Mouse (Mus musculus): Measurements from ENCODE around the gene Tex33. TPM values are rescaled to one million over a fixed set of nuclear protein-coding genes. Genes with fewer than 3 reads are reported as not detected.

Tex33 gene
- polyA plus RNA-seq, 1 experiment from 2014 or later, result not detected

GRCm38 (mm10) chr15:78435681-78436080, 40.0 kb upstream of the Tex33 start:
- WGBS, result 87% methylated on average over 11 of the region's 11 CpGs
- Histone ChIP-seq H3K27me3 (ENCODE audit: control insufficient read depth, insufficient read depth, low read length) (0 out of 2 replicates have a peak, but pooled peaks cover 3% of the 10 kb centered on the region), H3K9ac (ENCODE audit: low read length) (no peak overlapping the region), H3K4me2 (ENCODE audit: low read depth, low read length) (no peak overlapping the region), H3K9me3 (replicated peaks; ENCODE audit: control insufficient read depth, low read length) (no peaks in the 10 kb centered on the region), H3K27ac (ENCODE audit: low read length) (no peak overlapping the region), H3K4me1 (ENCODE audit: control insufficient read depth, insufficient read depth, low read length) (peaks cover 24% of the 10 kb centered on the region), H3K4me3 (ENCODE audit: low read length) (no peak overlapping the region), H3K36me3 (ENCODE audit: control insufficient read depth, insufficient read depth) (no peaks in the 10 kb centered on the region)
- ATAC-seq (replicated peaks; ENCODE audit: extremely low read depth, insufficient read depth, low FRiP score), result no peak

GRCm38 (mm10) chr15:78434896-78435520, 39.3 kb upstream of the Tex33 start:
- 0 out of 2 replicates have a peak, but pooled peaks cover 3% of the 10 kb centered on the region for H3K27me3 ChIP-seq (ENCODE audit: control insufficient read depth, insufficient read depth, low read length)
- no peaks in the 10 kb centered on the region for H3K9me3 ChIP-seq (replicated peaks; ENCODE audit: control insufficient read depth, low read length)
- no peak overlapping the region for H3K4me3 ChIP-seq (ENCODE audit: low read length)
- peaks cover 24% of the 10 kb centered on the region for H3K4me1 ChIP-seq (ENCODE audit: control insufficient read depth, insufficient read depth, low read length)
- 44% methylated on average over 6 of the region's 6 CpGs for whole genome bisulfite sequencing
- no peak for ATAC-seq (replicated peaks; ENCODE audit: extremely low read depth, insufficient read depth, low FRiP score)
- no peak overlapping the region for H3K27ac ChIP-seq (ENCODE audit: low read length)
- no peaks in the 10 kb centered on the region; the same call in 1 of the 2 replicates for H3K36me3 ChIP-seq (ENCODE audit: control insufficient read depth, insufficient read depth)
- no peak overlapping the region for H3K4me2 ChIP-seq (ENCODE audit: low read depth, low read length)
- H3K9ac ChIP-seq (ENCODE audit: low read length), result no peak overlapping the region

DNA sequence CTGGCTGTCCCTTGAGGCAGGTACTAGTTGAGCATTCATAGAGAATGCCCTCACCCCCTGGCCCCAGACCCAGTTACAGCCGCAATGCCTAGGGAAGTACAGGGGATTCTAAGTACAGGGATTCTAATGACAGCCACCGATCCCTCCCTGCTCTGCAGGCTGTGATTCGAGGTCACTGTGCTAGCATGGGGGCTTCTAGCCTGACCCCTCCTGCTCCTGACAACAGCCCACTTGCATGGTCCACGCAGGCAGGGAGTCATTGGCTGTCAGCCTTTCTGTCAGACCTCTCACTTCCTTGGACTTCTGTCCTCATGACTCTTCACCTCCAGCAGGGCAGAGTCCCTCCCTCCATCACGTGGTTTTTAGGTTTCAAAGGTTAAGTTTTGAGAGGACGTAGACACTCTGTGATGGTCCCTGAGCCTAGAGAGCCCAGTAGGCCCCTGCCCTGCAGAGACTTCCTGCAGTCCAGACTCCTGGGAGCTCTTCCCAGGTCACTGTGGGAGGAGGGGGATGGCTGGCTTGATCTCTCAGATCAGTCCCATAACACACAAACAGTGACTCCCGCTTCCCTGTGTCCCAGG, 35.9 kb upstream of the Tex33 start:
- no peak for ATAC-seq (replicated peaks; ENCODE audit: extremely low read depth, insufficient read depth, low FRiP score)
- Histone ChIP-seq H3K27me3 (ENCODE audit: control insufficient read depth, insufficient read depth, low read length) (0 out of 2 replicates have a peak, but pooled peaks cover 3% of the 10 kb centered on the region), H3K9me3 (replicated peaks; ENCODE audit: control insufficient read depth, low read length) (no peaks in the 10 kb centered on the region), H3K4me1 (ENCODE audit: control insufficient read depth, insufficient read depth, low read length) (peaks cover 10% of the 10 kb centered on the region), H3K9ac (ENCODE audit: low read length) (no peak overlapping the region), H3K4me3 (ENCODE audit: low read length) (no peak overlapping the region), H3K36me3 (ENCODE audit: control insufficient read depth, insufficient read depth) (no peaks in the 10 kb centered on the region; the same call in 1 of the 2 replicates), H3K27ac (ENCODE audit: low read length) (no peak overlapping the region), H3K4me2 (ENCODE audit: low read depth, low read length) (no peak overlapping the region)
- 80% methylated on average over 7 of the region's 7 CpGs for WGBS

- 0 out of 2 replicates have a peak overlapping the region, but pooled peaks have one; percentile 56 for H3K27ac ChIP-seq (ENCODE audit: low read length)
Measured at GRCm38 (mm10) chr15:78430874-78431273, 35.2 kb upstream of the Tex33 start.

DNA sequence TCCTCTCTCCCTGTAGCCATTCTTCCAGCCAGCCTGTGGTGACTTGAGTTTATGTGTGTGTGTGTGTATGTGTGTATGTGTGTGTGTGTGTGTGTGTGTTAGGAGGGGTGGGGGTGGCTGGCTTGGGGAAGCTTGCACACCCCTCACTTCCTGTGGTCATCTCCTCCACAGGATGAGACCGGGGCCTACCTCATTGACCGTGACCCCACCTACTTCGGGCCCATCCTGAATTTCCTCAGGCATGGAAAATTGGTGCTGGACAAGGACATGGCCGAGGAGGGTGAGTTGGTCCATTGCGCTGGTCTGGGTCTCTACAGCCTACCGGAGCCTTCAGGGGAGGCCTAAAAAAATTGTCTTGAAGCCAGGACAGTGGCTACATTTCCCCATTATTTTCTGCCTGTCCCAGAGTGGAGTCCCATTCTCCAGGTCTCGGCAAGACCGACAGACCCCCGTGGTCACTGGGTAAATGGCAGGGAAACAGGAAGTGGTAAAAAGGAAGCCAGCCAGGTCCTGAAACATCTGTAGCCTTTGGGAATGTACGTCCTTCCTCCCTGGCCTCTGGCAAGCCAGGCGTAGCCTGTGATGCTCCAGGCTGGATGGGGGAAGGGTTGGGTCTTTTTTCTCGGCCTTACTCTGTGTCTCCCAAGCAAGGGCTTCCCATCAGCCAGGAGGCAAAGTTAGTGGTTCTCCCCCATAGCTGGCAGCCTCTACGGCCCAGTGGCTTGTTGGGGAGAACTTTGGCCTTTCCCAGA, 34.3 kb upstream of the Tex33 start:
- H3K9ac ChIP-seq (ENCODE audit: low read length), result no peak overlapping the region

More at GRCm38 (mm10) chr15:78430874-78431273, 35.2 kb upstream of the Tex33 start:
- Histone ChIP-seq H3K36me3 (ENCODE audit: control insufficient read depth, insufficient read depth) (no peaks in the 10 kb centered on the region; the same call in 1 of the 2 replicates), H3K4me3 (ENCODE audit: low read length) (no peak overlapping the region), H3K9ac (ENCODE audit: low read length) (no peak overlapping the region), H3K9me3 (replicated peaks; ENCODE audit: control insufficient read depth, low read length) (no peaks in the 10 kb centered on the region), H3K27me3 (ENCODE audit: control insufficient read depth, insufficient read depth, low read length) (no peaks in the 10 kb centered on the region), H3K4me1 (ENCODE audit: control insufficient read depth, insufficient read depth, low read length) (peaks cover 10% of the 10 kb centered on the region), H3K4me2 (ENCODE audit: low read depth, low read length) (no peak overlapping the region)
- WGBS, result 81% methylated on average over 10 of the region's 10 CpGs
- no peak for ATAC-seq (replicated peaks; ENCODE audit: extremely low read depth, insufficient read depth, low FRiP score)

GRCm38 (mm10) chr15:78429139-78429459, 33.4 kb upstream of the Tex33 start:
- no peaks in the 10 kb centered on the region for H3K9me3 ChIP-seq (replicated peaks; ENCODE audit: control insufficient read depth, low read length)
- no peak; the same call in 1 of the 2 replicates for ATAC-seq (replicated peaks; ENCODE audit: extremely low read depth, insufficient read depth, low FRiP score)
- peaks cover 7% of the 10 kb centered on the region; the same call in 1 of the 2 replicates for H3K4me1 ChIP-seq (ENCODE audit: control insufficient read depth, insufficient read depth, low read length)
- H3K36me3 ChIP-seq (ENCODE audit: control insufficient read depth, insufficient read depth), result no peaks in the 10 kb centered on the region; the same call in 1 of the 2 replicates
- no peaks in the 10 kb centered on the region for H3K27me3 ChIP-seq (ENCODE audit: control insufficient read depth, insufficient read depth, low read length)
- 28% methylated on average over 3 of the region's 3 CpGs for WGBS
- peak overlapping the region; percentile 66 for H3K4me3 ChIP-seq (ENCODE audit: low read length)
- H3K4me2 ChIP-seq (ENCODE audit: low read depth, low read length), result peak overlapping the region; percentile 83
- H3K9ac ChIP-seq (ENCODE audit: low read length), result peak overlapping the region; percentile 70
- H3K27ac ChIP-seq (ENCODE audit: low read length), result peak overlapping the region; percentile 65

More for the DNA sequence above, 34.3 kb upstream of the Tex33 start:
- H3K36me3 ChIP-seq (ENCODE audit: control insufficient read depth, insufficient read depth), result no peaks in the 10 kb centered on the region; the same call in 1 of the 2 replicates
- H3K4me3 ChIP-seq (ENCODE audit: low read length), result peak overlapping the region; percentile 66; the same call in 1 of the 2 replicates
- H3K27me3 ChIP-seq (ENCODE audit: control insufficient read depth, insufficient read depth, low read length), result no peaks in the 10 kb centered on the region
- H3K4me2 ChIP-seq (ENCODE audit: low read depth, low read length), result peak overlapping the region; percentile 83
- peak overlapping the region; percentile 65 for H3K27ac ChIP-seq (ENCODE audit: low read length)
- peaks cover 7% of the 10 kb centered on the region; the same call in 1 of the 2 replicates for H3K4me1 ChIP-seq (ENCODE audit: control insufficient read depth, insufficient read depth, low read length)
- WGBS, result 70% methylated on average over 13 of the region's 13 CpGs
- no peaks in the 10 kb centered on the region for H3K9me3 ChIP-seq (replicated peaks; ENCODE audit: control insufficient read depth, low read length)
- ATAC-seq (replicated peaks; ENCODE audit: extremely low read depth, insufficient read depth, low FRiP score), result 0 out of 2 replicates have a peak, but pooled peaks have one; percentile 19

DNA sequence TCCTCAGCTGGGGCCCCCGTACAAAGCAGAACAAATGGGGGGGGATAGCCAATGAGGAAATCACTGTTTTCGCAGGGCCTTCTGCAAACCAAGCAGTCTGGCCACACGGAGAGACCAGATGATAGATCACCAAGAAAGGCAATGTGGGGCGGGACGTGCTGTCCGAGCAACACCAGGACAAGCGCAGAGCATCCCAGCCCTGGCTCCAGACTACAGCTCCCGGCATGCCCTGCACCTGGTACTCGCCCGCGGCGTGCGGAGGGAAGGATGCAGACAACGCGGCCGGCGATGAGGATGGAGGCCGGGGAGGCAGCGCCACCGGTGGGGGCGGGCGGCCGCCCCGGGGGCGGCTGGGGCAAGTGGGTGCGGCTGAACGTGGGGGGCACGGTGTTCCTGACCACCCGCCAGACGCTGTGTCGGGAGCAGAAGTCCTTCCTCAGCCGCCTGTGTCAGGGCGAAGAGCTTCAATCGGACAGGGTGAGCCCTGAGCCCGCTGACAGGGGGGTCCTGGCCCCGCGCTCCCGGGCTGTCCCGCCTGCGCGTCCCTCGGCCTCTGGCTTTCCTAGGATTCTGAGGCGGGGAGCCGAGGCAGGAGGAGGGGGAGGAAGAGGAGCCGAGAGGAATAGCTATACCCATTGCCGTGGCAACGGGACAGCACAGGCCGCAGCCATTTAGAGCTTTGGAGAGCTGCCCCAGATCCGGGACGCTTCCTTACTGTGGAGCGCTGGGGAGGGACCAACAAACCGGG, 32.9 kb upstream of the Tex33 start, which contains the start of gene Kctd17:
Kctd17 (plus strand) TSS at position 174 of the 748 bp plus-strand sequence.
- Histone ChIP-seq H3K27me3 (ENCODE audit: control insufficient read depth, insufficient read depth, low read length) (no peaks in the 10 kb centered on the region), H3K4me2 (ENCODE audit: low read depth, low read length) (peak within 1 kb of the TSS; percentile 83), H3K4me1 (ENCODE audit: control insufficient read depth, insufficient read depth, low read length) (peaks cover 7% of the 10 kb centered on the region; the same call in 1 of the 2 replicates), H3K36me3 (ENCODE audit: control insufficient read depth, insufficient read depth) (no peaks in the 10 kb centered on the region; the same call in 1 of the 2 replicates), H3K9me3 (replicated peaks; ENCODE audit: control insufficient read depth, low read length) (no peaks in the 10 kb centered on the region), H3K27ac (ENCODE audit: low read length) (peak within 1 kb of the TSS; percentile 65), H3K4me3 (ENCODE audit: low read length) (peak within 1 kb of the TSS; percentile 66), H3K9ac (ENCODE audit: low read length) (peak within 1 kb of the TSS; percentile 70)
- peak; percentile 77 for ATAC-seq (replicated peaks; ENCODE audit: extremely low read depth, insufficient read depth, low FRiP score)
- WGBS, result 1% methylated on average over 52 of the region's 52 CpGs

- H3K9me3 ChIP-seq (replicated peaks; ENCODE audit: control insufficient read depth, low read length), result no peaks in the 10 kb centered on the region
- peaks cover 6% of the 10 kb centered on the region for H3K27me3 ChIP-seq (ENCODE audit: control insufficient read depth, insufficient read depth, low read length)
- H3K27ac ChIP-seq (ENCODE audit: low read length), result no peak overlapping the region
- H3K9ac ChIP-seq (ENCODE audit: low read length), result no peak overlapping the region
- H3K4me1 ChIP-seq (ENCODE audit: control insufficient read depth, insufficient read depth, low read length), result peaks cover 7% of the 10 kb centered on the region
- ATAC-seq (replicated peaks; ENCODE audit: extremely low read depth, insufficient read depth, low FRiP score), result no peak
- no peaks in the 10 kb centered on the region for H3K36me3 ChIP-seq (ENCODE audit: control insufficient read depth, insufficient read depth)
- WGBS, result 62% methylated on average over 4 of the region's 4 CpGs
- H3K4me3 ChIP-seq (ENCODE audit: low read length), result no peak overlapping the region
- no peak overlapping the region for H3K4me2 ChIP-seq (ENCODE audit: low read depth, low read length)
Measured at GRCm38 (mm10) chr15:78425230-78425629, 29.5 kb upstream of the Tex33 start.
